Mouse (Mus musculus) myocyte (in vitro differentiated cells): ENCODE measurements around the gene Il23r.

Experiments
- E2F4 ChIP-seq: IDR thresholded peaks from one replicate; pipeline ENCODE4 v1.6.1; 2011; ENCODE audit warnings: mild to moderate bottlenecking, control low read depth, moderate library complexity; ENCODE audit not compliant: insufficient read depth
- POLR2A ChIP-seq: IDR thresholded peaks from one replicate; pipeline ENCODE4 v1.6.1; 2011; ENCODE audit warnings: low read depth, mild to moderate bottlenecking, control low read depth, moderate library complexity; ENCODE audit not compliant: insufficient read length
- USF1 ChIP-seq: IDR thresholded peaks from one replicate; pipeline ENCODE4 v1.6.1; 2011; ENCODE audit warnings: low read depth, mild to moderate bottlenecking, control low read depth, moderate library complexity

DNA sequence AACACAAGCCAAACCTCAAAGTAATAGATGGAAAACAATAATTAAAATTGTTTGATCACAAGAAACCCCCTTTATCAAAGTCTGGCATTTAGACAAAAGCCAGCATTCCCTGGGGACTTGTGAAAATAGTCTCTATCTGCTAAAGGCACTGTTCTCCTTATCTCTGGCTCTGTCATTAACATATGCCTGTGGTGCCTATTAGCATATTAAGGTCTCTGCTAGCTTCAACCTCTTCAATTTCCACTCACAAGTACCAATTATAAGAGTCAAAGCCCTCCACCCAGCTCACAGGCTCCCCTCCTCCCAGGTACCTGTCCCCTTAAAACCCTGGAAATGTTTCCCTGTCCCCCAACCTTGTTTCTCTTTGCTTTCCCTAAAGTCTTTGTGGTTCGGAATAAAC lies 20.4 kb downstream of the Il23r start:
- no peak for TF ChIP-seq POLR2A
- no peak for TF ChIP-seq USF1
- TF ChIP-seq E2F4: no peak
